Mouse (Mus musculus) heart, postnatal 0 days (tissue): Measurements from ENCODE around the gene Aftph. TPM values are rescaled to one million over a fixed set of nuclear protein-coding genes. Genes with fewer than 3 reads are reported as not detected.

ENCODE experiments used
- ATAC-seq: fragments of 200-750 bp; cut with Nextera tagmentation; 2 replicates; pipeline ENCODE4 v1.8.0; 2017; ENCODE audit warnings: low read depth, moderate number of reproducible peaks, moderate library complexity; ENCODE audit not compliant: insufficient read depth
- DNase-seq: peaks from one replicate; pipeline ENCODE4 v3.0.0-alpha.2; 2016; ENCODE audit warnings: low spot score
- H3K27ac ChIP-seq: fragments of 300-500 bp; sonication (generic); 2 replicates; pipeline ENCODE4 v1.5.1; 2014; ENCODE audit warnings: low read depth, mild to moderate bottlenecking
- H3K27me3 ChIP-seq: fragments of 300-500 bp; sonication (generic); 2 replicates; pipeline ENCODE4 v1.6.1; 2014; ENCODE audit warnings: low read length, mixed read lengths; ENCODE audit not compliant: control insufficient read depth, insufficient read depth
- H3K36me3 ChIP-seq: fragments of 300-500 bp; sonication (generic); replicated peaks from 2 replicates; pipeline ENCODE4 v1.6.1; 2014; ENCODE audit warnings: low read length, mixed read lengths; ENCODE audit not compliant: control insufficient read depth, insufficient read depth
- H3K4me1 ChIP-seq: fragments of 300-500 bp; sonication (generic); 2 replicates; pipeline ENCODE4 v1.6.1; 2014; ENCODE audit warnings: antibody characterized with exemption; ENCODE audit not compliant: control insufficient read depth, insufficient read depth
- H3K4me2 ChIP-seq: fragments of 300-500 bp; sonication (generic); 2 replicates; pipeline ENCODE4 v1.6.1; 2014; ENCODE audit warnings: low read depth, mild to moderate bottlenecking, low read length, moderate library complexity
- H3K4me3 ChIP-seq: fragments of 300-500 bp; sonication (generic); 2 replicates; pipeline ENCODE4 v1.5.1; 2014; ENCODE audit warnings: low read depth, low read length
- H3K9ac ChIP-seq: fragments of 300-500 bp; sonication (generic); replicated peaks from 2 replicates; pipeline ENCODE4 v1.6.1; 2014; ENCODE audit warnings: low read depth, low read length, mixed read lengths
- H3K9me3 ChIP-seq: fragments of 300-500 bp; sonication (generic); replicated peaks from 2 replicates; pipeline ENCODE4 v1.6.1; 2016; ENCODE audit warnings: low read length; ENCODE audit not compliant: control insufficient read depth
- CTCF ChIP-seq: IDR thresholded peaks from 2 replicates; pipeline ENCODE4 v1.5.1; 2016; ENCODE audit warnings: antibody characterized with exemption, control low read depth, low read depth
- EP300 ChIP-seq: IDR thresholded peaks from 2 replicates; pipeline ENCODE4 v1.6.1; 2016; ENCODE audit warnings: antibody characterized with exemption, low read depth
- WGBS: fragments of 180-500 bp; shearing (Covaris S2); extraction: QIAGEN DNeasy Blood & Tissue Kit; methylation state at CpG from one replicate; pipeline ENCODE4 v1.1.7; 2014; 5-methylcytosine and 5-hydroxymethylcytosine counted together
- polyA plus RNA-seq: library from polyadenylated mRNA; unstranded; fragments of >200 nt; fragmentation: Nextera tagmentation; extraction: Ambion mirVana; gene quantifications from 2 replicates; pipeline ENCODE4 v1.2.1, GENCODE M21; 2015
- total RNA-seq: library from RNA; depleted of rRNA; stranded (reverse); fragments of >200 nt; gene quantifications from 2 replicates; pipeline ENCODE4 v1.2.3, GENCODE M21; 2014; ENCODE audit warnings: low replicate concordance

The Aftph gene
- total and polyA plus RNA-seq, 2 experiments from 2014 or later: 7.8 to 21.7 TPM

GRCm38 (mm10) chr11:20661652-20662051, 79.7 kb downstream of the Aftph start:
- no peaks in the 10 kb centered on the region for H3K9me3 ChIP-seq
- H3K36me3 ChIP-seq: no peaks in the 10 kb centered on the region
- WGBS: 35% methylated on average over 4 of the region's 4 CpGs
- H3K4me1 ChIP-seq: 0 out of 2 replicates have a peak, but pooled peaks cover 3% of the 10 kb centered on the region
- no peak overlapping the region for H3K4me2 ChIP-seq
- no peaks in the 10 kb centered on the region for H3K27me3 ChIP-seq
- TF ChIP-seq CTCF (peak; percentile 73), EP300 (no peak)
- H3K27ac ChIP-seq: no peak overlapping the region
- H3K9ac ChIP-seq: no peak overlapping the region
- peak; percentile 30; the same call in 1 of the 2 replicates for ATAC-seq
- no peak overlapping the region for H3K4me3 ChIP-seq
- peak; percentile 59 for DNase-seq

GRCm38 (mm10) chr11:20660111-20661097, 81.0 kb downstream of the Aftph start:
- DNase-seq (no peak), ATAC-seq (no peak)
- Histone ChIP-seq H3K4me1 (peaks cover 14% of the 10 kb centered on the region), H3K4me3 (no peak overlapping the region), H3K9me3 (no peaks in the 10 kb centered on the region), H3K27ac (no peak overlapping the region), H3K36me3 (no peaks in the 10 kb centered on the region), H3K9ac (no peak overlapping the region), H3K27me3 (no peaks in the 10 kb centered on the region), H3K4me2 (no peak overlapping the region)
- WGBS: 67% methylated on average over 14 of the region's 14 CpGs
- TF ChIP-seq EP300 (no peak), CTCF (no peak)

- Histone ChIP-seq H3K4me2 (no peak overlapping the region), H3K9me3 (no peaks in the 10 kb centered on the region), H3K27me3 (no peaks in the 10 kb centered on the region), H3K4me3 (no peak overlapping the region), H3K36me3 (no peaks in the 10 kb centered on the region), H3K27ac (no peak overlapping the region), H3K4me1 (peaks cover 20% of the 10 kb centered on the region), H3K9ac (no peak overlapping the region)
- DNase-seq (no peak), ATAC-seq (no peak)
- 54% methylated on average over 3 of the region's 3 CpGs for WGBS
- TF ChIP-seq CTCF: no peak
- no peak for TF ChIP-seq EP300
Measured at GRCm38 (mm10) chr11:20659094-20659493, 82.3 kb downstream of the Aftph start.

- Histone ChIP-seq H3K4me1 (peaks cover 20% of the 10 kb centered on the region), H3K9me3 (no peaks in the 10 kb centered on the region), H3K4me3 (peak overlapping the region; percentile 16), H3K4me2 (peak overlapping the region; percentile 53), H3K27me3 (no peaks in the 10 kb centered on the region), H3K36me3 (0 out of 2 replicates have a peak, but pooled peaks cover 4% of the 10 kb centered on the region), H3K9ac (no peak overlapping the region), H3K27ac (no peak overlapping the region)
- TF ChIP-seq CTCF (no peak), EP300 (no peak)
- 23% methylated on average over 10 of the region's 10 CpGs for WGBS
- ATAC-seq (peak; percentile 19; the same call in 1 of the 2 replicates), DNase-seq (no peak)
Measured at GRCm38 (mm10) chr11:20656711-20657057, 84.7 kb downstream of the Aftph start.

DNA sequence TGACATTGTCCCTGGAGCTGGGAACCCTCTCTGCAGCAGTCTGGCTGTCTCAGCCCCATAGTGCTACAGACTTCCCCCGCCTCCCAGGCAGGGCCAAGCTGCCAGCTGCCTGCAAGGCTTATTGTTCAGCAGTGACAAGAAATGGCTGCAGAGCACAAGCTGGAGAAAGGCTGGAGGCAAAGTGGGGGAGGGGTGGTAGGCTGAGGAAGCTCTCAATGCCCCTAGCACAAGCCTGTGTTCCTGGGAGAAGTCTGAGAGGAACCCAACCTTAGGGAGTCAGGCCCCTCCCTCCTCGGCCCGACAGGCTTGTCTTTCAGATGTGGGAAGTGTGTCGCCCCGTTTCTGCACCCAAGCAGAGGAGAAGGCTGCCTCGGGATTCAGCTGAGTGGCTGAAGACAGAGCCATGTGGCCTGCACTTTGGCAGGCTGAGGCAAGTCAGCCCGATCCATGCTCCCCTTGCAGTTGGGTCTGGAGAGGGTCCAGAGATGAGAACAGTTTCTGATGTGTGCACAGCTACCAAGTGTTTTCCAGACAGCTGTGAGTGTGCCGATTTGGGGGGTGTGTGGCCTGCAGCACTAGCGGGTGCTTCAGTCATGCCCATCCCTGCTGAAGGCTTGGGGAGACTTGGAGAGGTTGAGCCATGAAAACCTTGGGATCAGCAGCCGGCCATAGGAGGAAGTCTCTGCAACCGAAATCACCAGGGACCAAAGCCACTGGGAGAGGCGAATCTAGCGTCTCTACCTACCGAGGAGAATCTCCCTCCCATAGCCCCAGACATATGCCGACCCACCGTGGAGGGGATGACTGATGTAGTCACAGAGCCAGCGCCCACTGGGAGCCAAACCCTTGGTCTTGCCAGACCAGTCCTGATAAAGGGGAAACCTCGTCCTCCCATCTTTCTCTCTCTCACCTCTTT, 85.3 kb downstream of the Aftph start:
- H3K27ac ChIP-seq: peak overlapping the region; percentile 53
- H3K4me1 ChIP-seq: peaks cover 23% of the 10 kb centered on the region

More for the DNA sequence above, 85.3 kb downstream of the Aftph start:
- Histone ChIP-seq H3K9ac (0 out of 2 replicates have a peak overlapping the region, but pooled peaks have one; percentile 23), H3K27me3 (no peaks in the 10 kb centered on the region), H3K9me3 (no peaks in the 10 kb centered on the region), H3K4me2 (peak overlapping the region; percentile 53), H3K36me3 (peaks cover 6% of the 10 kb centered on the region; the same call in 1 of the 2 replicates), H3K4me3 (peak overlapping the region; percentile 16)
- ATAC-seq: peak; percentile 70
- 18% methylated on average over 17 of the region's 18 CpGs for WGBS
- no peak; the same call in 1 of the 2 replicates for TF ChIP-seq CTCF
- no peak for TF ChIP-seq EP300
- DNase-seq: no peak
